Mouse (Mus musculus): ENCODE results near the gene Efcc1. TPM values are rescaled to one million over a fixed set of nuclear protein-coding genes. Genes with fewer than 3 reads are reported as not detected.

The Efcc1 gene
- polyA plus RNA-seq, 1 experiment from 2014 or later: 0.42 TPM

DNA sequence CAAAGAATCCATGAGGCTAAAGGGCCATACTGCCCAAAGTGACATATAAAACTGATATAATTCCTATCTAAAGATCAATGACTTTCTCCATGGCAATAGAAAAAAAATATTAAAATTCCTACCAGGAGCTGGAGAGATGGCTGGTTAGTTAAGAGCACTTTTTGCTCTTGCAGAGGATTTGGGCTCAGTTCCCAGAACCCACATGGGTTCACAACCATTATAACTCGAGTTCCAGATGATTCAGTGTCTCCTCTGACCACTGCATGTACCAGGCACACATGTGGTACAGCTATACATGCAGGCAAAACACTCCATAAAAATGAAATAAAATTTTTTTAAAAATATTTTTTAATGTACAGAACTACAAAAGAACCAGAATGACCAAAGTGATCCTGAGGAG, 43.8 kb downstream of the Efcc1 start:
- H3K36me3 ChIP-seq (replicated peaks; ENCODE audit: insufficient read depth, low read length): no peaks in the 10 kb centered on the region
- TF ChIP-seq EP300 (IDR thresholded peaks at IDR 0.05; ENCODE audit: low read depth) (no peak), CTCF (IDR thresholded peaks at IDR 0.05; ENCODE audit: low read depth) (no peak)
- peaks cover 24% of the 10 kb centered on the region for H3K4me1 ChIP-seq (ENCODE audit: insufficient read depth)
- no peak overlapping the region for H3K27ac ChIP-seq (ENCODE audit: low read depth)
- no peak overlapping the region for H3K9ac ChIP-seq (replicated peaks)
- 41% methylated on average over 1 of the region's 1 CpGs for WGBS (ENCODE audit: insufficient replicate concordance)
- H3K27me3 ChIP-seq (ENCODE audit: insufficient read depth, low read length): no peaks in the 10 kb centered on the region
- H3K4me3 ChIP-seq (ENCODE audit: low read depth, low read length): no peak overlapping the region
- H3K9me3 ChIP-seq (ENCODE audit: low read length): no peaks in the 10 kb centered on the region
- ATAC-seq (no peak), DNase-seq (no peak)
- no peak overlapping the region for H3K4me2 ChIP-seq (ENCODE audit: low read depth, low read length)

GRCm38 (mm10) chr6:87774909-87775308, 44.2 kb downstream of the Efcc1 start:
- no peaks in the 10 kb centered on the region for H3K9me3 ChIP-seq (ENCODE audit: low read length)
- peaks cover 24% of the 10 kb centered on the region for H3K4me1 ChIP-seq (ENCODE audit: insufficient read depth)
- peak; percentile 10 for DNase-seq
- WGBS (ENCODE audit: insufficient replicate concordance): 74% methylated on average over 9 of the region's 9 CpGs
- H3K27ac ChIP-seq (ENCODE audit: low read depth): no peak overlapping the region
- TF ChIP-seq EP300 (IDR thresholded peaks at IDR 0.05; ENCODE audit: low read depth): no peak
- no peak for TF ChIP-seq CTCF (IDR thresholded peaks at IDR 0.05; ENCODE audit: low read depth)
- no peak overlapping the region for H3K4me3 ChIP-seq (ENCODE audit: low read depth, low read length)
- H3K27me3 ChIP-seq (ENCODE audit: insufficient read depth, low read length): no peaks in the 10 kb centered on the region
- ATAC-seq: no peak
- no peak overlapping the region for H3K4me2 ChIP-seq (ENCODE audit: low read depth, low read length)
- H3K36me3 ChIP-seq (replicated peaks; ENCODE audit: insufficient read depth, low read length): no peaks in the 10 kb centered on the region
- H3K9ac ChIP-seq (replicated peaks): no peak overlapping the region

- 43% methylated on average over 3 of the region's 3 CpGs for WGBS (ENCODE audit: insufficient replicate concordance)
- Histone ChIP-seq H3K36me3 (replicated peaks; ENCODE audit: insufficient read depth, low read length) (no peaks in the 10 kb centered on the region), H3K9me3 (ENCODE audit: low read length) (no peaks in the 10 kb centered on the region), H3K9ac (replicated peaks) (0 out of 2 replicates have a peak overlapping the region, but pooled peaks have one; percentile 1), H3K27me3 (ENCODE audit: insufficient read depth, low read length) (no peaks in the 10 kb centered on the region), H3K4me3 (ENCODE audit: low read depth, low read length) (peak overlapping the region; percentile 15; the same call in 1 of the 2 replicates), H3K4me1 (ENCODE audit: insufficient read depth) (peaks cover 24% of the 10 kb centered on the region), H3K27ac (ENCODE audit: low read depth) (peak overlapping the region; percentile 80), H3K4me2 (ENCODE audit: low read depth, low read length) (peak overlapping the region; percentile 62)
- ATAC-seq (peak; percentile 98), DNase-seq (peak; percentile 72)
- TF ChIP-seq CTCF (IDR thresholded peaks at IDR 0.05; ENCODE audit: low read depth): no peak
- peak; percentile 91 for TF ChIP-seq EP300 (IDR thresholded peaks at IDR 0.05; ENCODE audit: low read depth)
Observed at GRCm38 (mm10) chr6:87775588-87776245, 45.0 kb downstream of the Efcc1 start.

- H3K36me3 ChIP-seq (replicated peaks; ENCODE audit: insufficient read depth, low read length): no peaks in the 10 kb centered on the region
- no peaks in the 10 kb centered on the region for H3K9me3 ChIP-seq (ENCODE audit: low read length)
- peaks cover 24% of the 10 kb centered on the region for H3K4me1 ChIP-seq (ENCODE audit: insufficient read depth)
- TF ChIP-seq EP300 (IDR thresholded peaks at IDR 0.05; ENCODE audit: low read depth) (no peak), CTCF (IDR thresholded peaks at IDR 0.05; ENCODE audit: low read depth) (no peak)
- H3K4me2 ChIP-seq (ENCODE audit: low read depth, low read length): peak overlapping the region; percentile 62
- ATAC-seq (no peak), DNase-seq (peak; percentile 16)
- H3K4me3 ChIP-seq (ENCODE audit: low read depth, low read length): peak overlapping the region; percentile 15; the same call in 1 of the 2 replicates
- WGBS (ENCODE audit: insufficient replicate concordance): 53% methylated on average over 1 of the region's 1 CpGs
- no peaks in the 10 kb centered on the region for H3K27me3 ChIP-seq (ENCODE audit: insufficient read depth, low read length)
- H3K9ac ChIP-seq (replicated peaks): peak overlapping the region; percentile 44
- peak overlapping the region; percentile 80 for H3K27ac ChIP-seq (ENCODE audit: low read depth)
Observed at GRCm38 (mm10) chr6:87776663-87777062, 46.0 kb downstream of the Efcc1 start.

DNA sequence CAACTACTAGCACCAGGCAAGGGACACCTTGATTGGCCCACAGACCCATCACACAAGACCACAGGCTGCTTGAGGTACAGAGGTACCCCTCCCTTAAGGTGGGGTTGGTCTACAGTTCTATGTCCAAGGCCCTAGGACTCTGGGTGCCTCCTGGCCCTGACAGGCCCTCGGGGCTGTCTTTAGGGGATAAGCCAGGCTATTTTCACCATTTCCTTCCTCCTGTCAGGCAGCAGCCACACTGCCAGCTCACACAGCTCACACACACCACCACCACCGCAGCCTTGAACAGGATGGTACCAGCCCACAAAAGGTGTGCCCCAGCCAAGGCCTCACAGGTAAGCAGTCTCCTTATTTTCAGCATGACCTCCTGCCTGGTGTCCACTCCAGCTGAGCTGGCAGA, 47.2 kb downstream of the Efcc1 start, which contains the start of gene Gp9:
Gene Gp9 (plus strand): TSS at position 231 of the 400 bp plus-strand sequence.
- Histone ChIP-seq H3K4me1 (ENCODE audit: insufficient read depth) (peaks cover 24% of the 10 kb centered on the region), H3K27ac (ENCODE audit: low read depth) (peak within 1 kb of the TSS; percentile 80), H3K4me2 (ENCODE audit: low read depth, low read length) (peak within 1 kb of the TSS; percentile 62), H3K36me3 (replicated peaks; ENCODE audit: insufficient read depth, low read length) (no peaks in the 10 kb centered on the region), H3K9ac (replicated peaks) (peak within 1 kb of the TSS; percentile 44), H3K4me3 (ENCODE audit: low read depth, low read length) (peak within 1 kb of the TSS; percentile 15; the same call in 1 of the 2 replicates), H3K27me3 (ENCODE audit: insufficient read depth, low read length) (no peaks in the 10 kb centered on the region), H3K9me3 (ENCODE audit: low read length) (no peaks in the 10 kb centered on the region)
- 28% methylated on average over 2 of the region's 2 CpGs for WGBS (ENCODE audit: insufficient replicate concordance)
- ATAC-seq (no peak), DNase-seq (peak; percentile 18)
- no peak for TF ChIP-seq EP300 (IDR thresholded peaks at IDR 0.05; ENCODE audit: low read depth)
- no peak for TF ChIP-seq CTCF (IDR thresholded peaks at IDR 0.05; ENCODE audit: low read depth)

DNA sequence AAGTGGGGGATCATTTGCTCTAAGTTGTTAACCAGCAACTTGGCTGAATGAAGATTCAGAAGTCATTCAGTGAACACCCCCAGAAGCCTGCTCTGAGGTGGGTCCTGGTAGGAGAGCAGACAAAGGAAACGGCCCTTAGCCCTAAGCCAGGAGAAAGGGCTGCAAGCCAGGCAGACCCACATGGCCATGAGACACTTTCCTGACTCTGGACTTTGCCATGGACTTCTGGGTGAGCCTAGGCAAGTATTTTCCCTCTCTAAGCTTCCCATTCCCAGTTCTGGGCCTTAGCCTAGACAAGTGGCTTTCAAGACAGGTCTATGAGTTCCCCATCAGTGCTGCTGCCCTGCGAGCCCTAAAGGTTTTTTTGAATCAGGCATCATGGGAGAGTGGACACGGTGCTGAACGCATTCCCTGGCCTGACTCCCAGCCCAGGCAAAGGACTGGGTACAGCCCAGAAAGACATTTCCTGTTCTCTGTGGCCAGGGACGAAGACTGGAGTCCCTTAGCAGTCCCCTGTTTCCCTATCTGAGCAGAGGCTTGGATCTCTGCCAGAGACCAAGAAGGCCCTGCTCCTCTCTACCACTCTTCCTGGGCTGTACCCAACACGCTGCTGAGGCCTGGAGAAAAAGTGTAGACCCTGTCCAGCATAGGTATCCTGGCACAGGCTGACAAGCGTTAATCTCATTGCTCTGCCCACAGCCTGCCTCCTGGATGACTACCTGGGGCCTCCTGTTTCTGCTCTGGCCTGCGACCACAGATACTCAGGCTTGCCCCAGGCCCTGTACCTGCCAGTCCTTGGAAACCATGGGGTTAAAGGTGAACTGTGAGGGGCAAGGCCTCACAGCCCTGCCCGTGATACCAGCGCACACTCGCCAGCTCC, 47.9 kb downstream of the Efcc1 start:
- no peaks in the 10 kb centered on the region for H3K9me3 ChIP-seq (ENCODE audit: low read length)
- ATAC-seq (no peak), DNase-seq (peak; percentile 29)
- H3K9ac ChIP-seq (replicated peaks): peak overlapping the region; percentile 11; the same call in 1 of the 2 replicates
- WGBS (ENCODE audit: insufficient replicate concordance): 50% methylated on average over 11 of the region's 11 CpGs
- no peaks in the 10 kb centered on the region for H3K36me3 ChIP-seq (replicated peaks; ENCODE audit: insufficient read depth, low read length)
- no peak overlapping the region for H3K4me3 ChIP-seq (ENCODE audit: low read depth, low read length)
- no peaks in the 10 kb centered on the region for H3K27me3 ChIP-seq (ENCODE audit: insufficient read depth, low read length)
- H3K27ac ChIP-seq (ENCODE audit: low read depth): peak overlapping the region; percentile 56
- H3K4me2 ChIP-seq (ENCODE audit: low read depth, low read length): no peak overlapping the region
- peaks cover 24% of the 10 kb centered on the region for H3K4me1 ChIP-seq (ENCODE audit: insufficient read depth)
- TF ChIP-seq EP300 (IDR thresholded peaks at IDR 0.05; ENCODE audit: low read depth) (no peak), CTCF (IDR thresholded peaks at IDR 0.05; ENCODE audit: low read depth) (no peak)
